Mouse (Mus musculus): Measurements from ENCODE around the gene Pcsk5. TPM values are rescaled to one million over a fixed set of nuclear protein-coding genes. Genes with fewer than 3 reads are reported as not detected.

Pcsk5 gene
- total RNA-seq, 2 experiments from 2014 or later, result 14.2 to 14.7 TPM

DNA sequence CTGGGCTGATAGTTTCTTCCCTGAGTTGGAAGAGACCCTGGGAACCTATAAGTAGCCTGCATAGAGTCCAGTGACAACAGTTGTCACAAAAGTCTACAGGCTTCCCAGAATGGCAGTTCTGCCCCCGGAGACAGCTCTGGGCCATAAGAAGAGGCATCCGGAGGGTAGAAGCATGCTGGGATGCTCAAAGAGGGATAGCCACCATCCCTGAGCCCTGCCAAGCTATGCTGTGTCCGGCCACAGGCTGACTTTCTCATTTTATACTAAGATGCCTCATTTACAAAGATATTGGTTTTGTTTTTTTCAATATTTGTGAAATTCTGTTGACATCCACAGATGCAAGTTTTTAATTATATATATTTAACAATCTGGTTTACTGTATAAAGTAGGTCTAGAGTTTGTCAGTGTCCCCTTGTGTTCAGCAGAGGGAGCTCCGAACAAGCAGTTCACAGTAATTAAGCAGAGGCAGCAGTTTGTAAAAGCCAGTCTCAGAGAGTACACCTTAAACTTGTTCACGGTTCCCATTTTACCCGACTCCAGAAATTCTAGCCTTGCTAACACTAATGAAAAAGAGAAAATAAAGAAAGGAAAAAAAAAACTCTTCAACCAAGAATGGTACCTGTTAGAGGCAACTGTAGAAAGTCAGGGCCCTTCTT, 369.7 kb downstream of the Pcsk5 start:
- TF ChIP-seq CTCF (conservative IDR thresholded peaks at IDR 0.05), result peak; percentile 87
- no peak overlapping the region for H3K4me3 ChIP-seq
- no peak overlapping the region for H3K27ac ChIP-seq
- peak; percentile 40 to 42 for DNase-seq (ENCODE audit: low spot score in 2 of 2)

DNA sequence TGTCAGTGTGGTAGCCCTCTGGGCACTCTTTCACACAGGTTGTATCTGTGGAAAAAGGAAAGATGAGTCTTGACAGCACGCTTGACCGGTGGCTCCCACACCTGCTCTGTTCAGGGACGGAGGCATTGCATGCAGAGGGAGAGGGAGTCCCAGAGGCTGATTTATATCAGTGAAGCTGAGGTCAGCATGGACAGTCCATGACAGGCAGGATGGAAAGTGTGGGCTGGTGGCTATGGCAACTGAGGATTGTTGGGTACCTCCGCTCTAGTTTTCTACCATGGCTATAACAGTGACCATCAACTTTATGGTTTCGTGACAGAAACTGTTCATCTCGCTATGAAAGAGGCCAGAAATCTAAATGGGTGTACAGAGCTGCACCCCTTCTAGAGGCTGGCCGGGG, 385.4 kb downstream of the Pcsk5 start:
- DNase-seq (ENCODE audit: low spot score in 2 of 2), result no peak
- Histone ChIP-seq H3K27ac (no peak overlapping the region), H3K4me3 (no peak overlapping the region)
- TF ChIP-seq CTCF (conservative IDR thresholded peaks at IDR 0.05), result no peak

DNA sequence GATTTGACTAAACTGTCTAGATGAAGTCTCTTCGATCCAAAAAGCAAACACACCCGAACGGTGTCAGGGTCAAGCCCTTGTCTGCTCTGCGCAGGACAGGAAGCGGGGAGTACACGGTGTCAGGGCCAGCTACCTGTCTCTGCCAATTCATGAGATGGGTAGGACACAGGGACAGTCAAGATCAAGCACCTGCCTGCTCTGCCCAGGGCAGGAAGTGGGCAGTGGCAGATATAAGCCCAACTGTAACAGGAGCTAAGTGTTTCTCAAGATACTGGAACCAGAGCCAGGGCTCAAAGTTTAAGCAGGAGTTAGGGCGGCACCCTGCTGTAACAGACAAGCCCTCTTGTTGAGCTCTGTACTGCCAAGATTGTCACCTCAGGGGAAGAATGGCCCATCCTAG, 393.9 kb downstream of the Pcsk5 start:
- no peak overlapping the region for H3K27ac ChIP-seq
- H3K4me3 ChIP-seq, result no peak overlapping the region
- no peak for TF ChIP-seq CTCF (conservative IDR thresholded peaks at IDR 0.05)
- DNase-seq (ENCODE audit: low spot score in 2 of 2), result no peak

DNA sequence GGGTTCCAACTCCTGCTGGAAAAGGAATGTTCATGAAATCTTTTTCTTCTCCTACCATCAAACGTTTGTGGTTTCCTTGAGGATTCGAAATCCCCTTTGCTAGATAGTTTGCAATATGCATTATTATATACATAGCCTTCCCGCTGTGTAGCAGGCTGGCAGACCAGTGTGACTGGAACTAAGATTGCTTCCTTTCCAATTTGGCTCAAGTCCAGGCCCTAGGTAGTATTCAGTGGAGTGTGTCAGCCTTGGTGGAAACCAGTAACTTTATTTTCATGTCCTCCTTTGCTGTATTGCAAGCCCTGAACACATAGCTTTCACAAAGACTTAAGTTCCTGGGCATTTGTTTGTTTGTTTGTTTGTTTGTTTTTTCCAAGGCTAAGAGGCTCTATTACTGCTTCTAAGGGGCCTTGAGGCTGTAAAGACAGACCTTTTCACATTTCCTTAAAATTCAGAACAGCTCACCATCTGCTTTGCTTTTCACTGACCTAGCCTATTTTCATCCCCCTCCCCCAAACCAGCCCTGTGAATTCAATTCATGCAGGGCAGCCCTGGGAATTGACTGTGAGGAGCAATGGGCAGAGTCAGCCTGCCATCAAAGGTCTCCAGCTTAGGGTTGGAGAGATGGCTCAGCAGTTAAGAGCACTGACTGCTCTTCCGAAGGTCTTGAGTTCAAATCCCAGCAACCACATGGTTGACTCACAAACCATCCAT, 397.8 kb downstream of the Pcsk5 start:
- TF ChIP-seq CTCF (conservative IDR thresholded peaks at IDR 0.05), result no peak

DNA sequence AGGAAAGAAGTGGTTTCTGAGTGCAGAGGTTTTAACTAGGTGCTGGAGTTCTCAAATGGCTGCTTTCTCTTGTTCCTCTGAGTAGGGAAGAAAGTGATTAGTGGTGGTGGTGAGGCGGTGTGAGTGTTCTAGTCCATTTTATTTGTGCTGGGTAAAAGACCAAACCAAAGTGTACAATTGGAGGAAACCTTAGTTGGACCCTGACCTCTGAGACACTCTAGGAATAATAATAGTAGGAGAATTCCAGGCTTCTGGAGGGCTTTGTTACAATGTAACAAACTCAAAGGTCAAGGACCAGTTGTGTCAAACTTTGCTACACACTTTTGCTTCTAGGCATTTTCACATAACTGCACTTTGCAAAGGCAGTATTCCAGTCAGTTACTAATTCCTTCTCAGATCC, 400.8 kb downstream of the Pcsk5 start:
- Histone ChIP-seq H3K27ac (no peak overlapping the region), H3K4me3 (no peak overlapping the region)
- TF ChIP-seq CTCF (conservative IDR thresholded peaks at IDR 0.05), result no peak
- DNase-seq (ENCODE audit: low spot score in 2 of 2), result no peak

More for the DNA sequence above, 397.8 kb downstream of the Pcsk5 start:
- DNase-seq (ENCODE audit: low spot score in 2 of 2), result no peak
- H3K4me3 ChIP-seq, result no peak overlapping the region
- no peak overlapping the region for H3K27ac ChIP-seq

DNA sequence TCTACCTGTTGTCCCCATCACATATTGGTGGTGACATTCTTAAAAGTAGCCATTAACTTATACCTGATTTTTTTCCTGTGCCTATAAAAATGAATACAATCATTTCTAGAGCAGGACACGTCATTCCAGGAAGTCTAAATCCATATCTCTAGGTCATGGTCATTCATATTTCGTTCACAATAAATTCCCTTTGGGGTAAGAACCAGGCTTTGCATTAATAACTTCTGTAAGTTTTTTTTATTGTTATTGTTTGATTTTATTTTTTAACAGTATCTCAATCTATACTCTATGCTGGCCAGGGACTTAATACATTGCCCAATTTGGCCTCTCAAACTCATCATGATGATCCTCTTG, 408.9 kb downstream of the Pcsk5 start:
- TF ChIP-seq CTCF (conservative IDR thresholded peaks at IDR 0.05), result no peak
- no peak for DNase-seq (ENCODE audit: low spot score in 2 of 2)
- Histone ChIP-seq H3K27ac (no peak overlapping the region), H3K4me3 (no peak overlapping the region)

DNA sequence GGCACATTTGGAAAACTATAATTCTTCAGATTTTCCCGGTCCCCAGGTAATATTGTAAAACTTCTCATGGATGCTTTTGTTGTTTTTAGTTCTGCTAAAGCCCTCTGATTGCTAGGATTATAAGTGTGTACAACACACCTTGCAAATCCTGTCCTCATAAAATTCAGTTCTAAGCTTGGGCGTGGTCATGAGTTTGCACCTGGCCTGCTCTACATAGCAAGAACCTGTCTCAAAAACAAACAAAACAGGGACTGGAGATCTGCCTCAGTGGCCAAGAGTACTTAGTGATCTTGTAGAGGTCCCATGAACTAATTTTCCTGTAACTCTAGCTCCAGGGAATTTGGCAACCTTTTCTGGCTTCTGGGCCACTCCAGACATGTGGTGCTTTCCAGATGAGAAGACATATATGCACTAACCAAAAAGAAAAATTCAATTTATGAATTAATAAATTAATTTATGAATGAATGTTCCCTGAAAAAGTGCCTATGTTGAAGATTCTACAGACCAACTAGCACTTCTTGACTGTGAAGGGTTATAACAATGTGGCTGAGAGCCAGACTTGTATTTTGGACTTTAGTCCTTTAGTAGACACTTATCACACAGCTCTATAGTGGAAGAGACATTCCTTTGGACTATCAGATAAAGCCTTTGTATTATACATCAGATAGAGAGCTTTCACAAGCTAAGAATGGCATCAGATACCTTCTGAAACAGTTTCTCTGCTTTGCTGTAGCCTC, 409.4 kb downstream of the Pcsk5 start:
- TF ChIP-seq CTCF (conservative IDR thresholded peaks at IDR 0.05), result no peak
- no peak for DNase-seq (ENCODE audit: low spot score in 2 of 2)
- H3K4me3 ChIP-seq, result no peak overlapping the region
- H3K27ac ChIP-seq, result no peak overlapping the region

DNA sequence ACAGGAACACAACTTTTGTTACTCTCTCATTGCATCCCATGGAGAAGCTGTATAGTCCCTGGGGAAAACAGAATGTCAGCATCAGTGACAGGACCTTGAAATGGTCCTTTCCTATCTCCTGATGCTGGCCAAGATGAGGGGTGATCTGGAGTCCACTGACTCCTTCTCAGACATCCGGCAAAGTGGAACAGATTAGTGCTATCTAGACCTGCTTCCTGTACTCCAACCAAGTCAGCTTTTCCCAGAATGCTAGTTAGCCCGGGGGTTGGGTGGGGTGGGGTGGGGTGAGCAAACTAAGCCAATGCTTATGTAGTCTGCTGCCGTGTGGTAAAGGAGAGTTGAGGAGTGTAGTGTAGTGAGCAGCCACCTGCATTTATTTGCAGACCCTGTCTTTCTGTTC, 414.1 kb downstream of the Pcsk5 start:
- no peak overlapping the region for H3K4me3 ChIP-seq
- TF ChIP-seq CTCF (conservative IDR thresholded peaks at IDR 0.05), result no peak
- no peak overlapping the region for H3K27ac ChIP-seq
- no peak for DNase-seq (ENCODE audit: low spot score in 2 of 2)

DNA sequence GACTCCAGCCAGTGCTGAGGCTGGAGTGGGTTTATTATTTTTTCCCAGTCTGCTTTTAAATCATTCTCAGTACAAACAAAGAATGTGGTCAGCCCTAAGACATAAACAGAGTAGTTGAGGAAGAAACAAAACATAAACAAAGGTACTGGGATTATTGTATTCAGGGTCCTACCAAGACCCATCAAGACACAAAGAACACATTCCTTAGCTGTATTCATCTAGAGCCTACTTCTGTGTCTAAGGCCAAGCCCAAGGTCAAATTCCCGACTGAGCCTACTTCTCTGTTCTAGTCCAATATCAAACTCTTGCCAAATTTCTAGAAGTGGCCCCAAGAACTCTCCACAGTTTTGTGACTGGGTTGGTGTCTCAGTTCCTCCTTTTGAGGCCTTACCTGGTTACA, 419.6 kb downstream of the Pcsk5 start:
- TF ChIP-seq CTCF (conservative IDR thresholded peaks at IDR 0.05), result no peak
- Histone ChIP-seq H3K4me3 (no peak overlapping the region), H3K27ac (no peak overlapping the region)
- DNase-seq (ENCODE audit: low spot score in 2 of 2), result no peak

DNA sequence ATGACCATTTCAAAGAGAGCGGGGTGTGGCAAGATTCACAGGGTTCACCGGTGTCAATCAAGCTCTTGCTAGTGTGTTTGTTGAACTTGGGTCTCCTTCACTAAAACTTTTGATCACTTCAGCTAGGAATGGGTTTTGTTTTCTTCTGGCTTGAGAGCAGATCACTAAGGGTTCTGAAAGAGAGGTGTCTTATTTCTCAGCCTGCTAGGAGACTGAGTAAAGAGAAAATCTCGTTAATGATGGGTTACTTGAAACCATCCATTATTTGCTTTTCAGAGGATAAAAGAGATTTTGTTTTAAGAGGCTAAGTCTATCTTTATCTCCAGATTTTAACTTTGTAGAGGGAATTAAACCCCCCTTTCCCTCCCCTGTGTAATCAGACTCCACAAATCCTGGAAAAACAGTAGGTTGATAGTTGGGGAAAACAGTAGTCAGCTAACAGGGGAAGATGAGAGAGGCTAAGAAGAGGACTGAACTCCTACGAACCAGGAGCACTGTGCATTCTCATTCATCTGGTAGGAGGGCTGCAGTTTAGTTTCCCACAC, 424.4 kb downstream of the Pcsk5 start:
- no peak for TF ChIP-seq CTCF (conservative IDR thresholded peaks at IDR 0.05)
- Histone ChIP-seq H3K27ac (no peak overlapping the region), H3K4me3 (no peak overlapping the region)
- DNase-seq (ENCODE audit: low spot score in 2 of 2), result no peak

DNA sequence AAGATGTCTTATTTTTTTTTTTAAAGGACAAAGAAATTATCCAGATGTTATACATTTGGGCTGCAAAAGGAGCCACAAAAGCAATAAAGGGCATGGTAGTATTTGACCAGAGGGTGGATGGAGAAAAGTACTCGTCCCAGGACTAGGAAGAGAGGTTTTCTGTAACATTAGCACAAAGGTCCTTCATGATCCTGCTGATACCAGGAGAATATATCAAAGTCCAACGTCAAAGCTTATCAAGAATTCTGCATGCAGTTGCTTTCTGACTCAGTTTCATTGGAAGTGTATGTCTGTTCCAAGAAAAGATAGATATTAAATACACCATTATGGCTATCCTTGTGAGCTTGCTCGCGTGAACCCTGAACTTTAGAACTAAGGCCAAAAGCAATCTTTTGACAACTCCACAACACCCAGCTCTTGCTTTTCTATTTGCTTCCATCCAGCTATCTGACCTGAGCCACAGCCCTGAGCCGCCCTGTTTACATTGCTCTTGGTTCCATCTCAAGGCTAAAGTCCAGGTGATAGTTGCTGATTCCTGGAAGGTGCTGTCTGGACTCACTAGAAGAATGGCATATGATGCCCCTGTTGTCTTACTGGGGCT, 426.9 kb downstream of the Pcsk5 start:
- no peak for TF ChIP-seq CTCF (conservative IDR thresholded peaks at IDR 0.05)
- no peak for DNase-seq (ENCODE audit: low spot score in 2 of 2)
- Histone ChIP-seq H3K4me3 (no peak overlapping the region), H3K27ac (no peak overlapping the region)

DNA sequence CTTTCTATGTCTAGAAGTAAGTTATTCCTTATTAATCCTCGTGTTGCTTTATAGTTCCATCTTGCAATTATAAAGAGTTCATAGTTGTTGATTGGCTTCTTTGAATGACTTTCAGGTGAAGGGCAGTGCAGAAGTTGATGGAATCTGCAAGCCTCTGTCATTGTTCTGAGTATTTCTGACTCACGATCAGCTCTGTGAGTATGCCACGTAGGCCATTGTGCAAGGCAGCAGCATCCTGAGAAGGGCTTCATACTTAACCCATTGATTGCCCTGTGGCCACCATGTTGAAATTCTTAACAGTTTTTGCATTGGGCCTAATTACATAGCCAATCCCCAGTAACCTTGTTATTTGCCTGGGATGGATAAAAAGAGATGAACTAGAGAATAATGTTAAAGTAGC, 428.1 kb downstream of the Pcsk5 start:
- no peak for DNase-seq (ENCODE audit: low spot score in 2 of 2)
- no peak overlapping the region for H3K27ac ChIP-seq
- no peak for TF ChIP-seq CTCF (conservative IDR thresholded peaks at IDR 0.05)
- H3K4me3 ChIP-seq, result no peak overlapping the region

DNA sequence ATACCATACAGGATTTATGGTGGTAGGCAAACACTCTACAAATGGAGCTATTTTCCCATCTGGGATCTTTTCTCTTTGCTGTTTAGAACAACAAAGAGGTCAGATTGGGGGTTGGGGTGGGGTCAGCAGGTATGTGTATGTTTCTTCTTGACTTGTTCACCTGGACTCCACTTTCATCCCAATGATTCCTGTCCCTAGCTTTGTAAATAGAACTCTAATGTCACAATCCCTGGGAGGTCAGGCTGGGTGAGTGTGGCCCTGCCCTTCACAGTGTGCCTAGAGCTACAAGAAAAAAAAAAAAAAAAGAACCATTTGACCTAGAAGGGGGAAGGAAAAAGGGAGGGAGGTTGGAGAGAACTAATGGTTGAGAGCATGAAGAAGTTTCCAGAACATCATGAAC, 428.8 kb downstream of the Pcsk5 start:
- H3K27ac ChIP-seq, result no peak overlapping the region
- TF ChIP-seq CTCF (conservative IDR thresholded peaks at IDR 0.05), result no peak
- DNase-seq (ENCODE audit: low spot score in 2 of 2), result no peak
- no peak overlapping the region for H3K4me3 ChIP-seq

Data from layer of hippocampus, adult 2 months (tissue).